Mouse (Mus musculus) lung, adult 2 months (tissue): Measurements from ENCODE around the gene Rpl35.

Experiments used
- CTCF ChIP-seq: fragments of 200-500 bp; IDR thresholded peaks from 2 replicates; pipeline ENCODE4 v1.5.1; 2011; ENCODE audit warnings: mild to moderate bottlenecking, low read length, control low read depth; ENCODE audit not compliant: insufficient read depth
- POLR2A ChIP-seq: fragments of 200-500 bp; IDR thresholded peaks from 2 replicates; pipeline ENCODE4 v1.6.1; 2011; ENCODE audit warnings: low read depth, mild to moderate bottlenecking, control low read depth, low read length, borderline replicate concordance; ENCODE audit errors: extremely low read depth

GRCm38 (mm10) chr2:39031611-39032010 is 26.2 kb upstream of the Rpl35 start:
- TF ChIP-seq CTCF: no peak
- no peak for TF ChIP-seq POLR2A
